Mouse (Mus musculus) limb, embryonic 13.5 days (tissue): ENCODE results near the gene Stat2. TPM values are rescaled to one million over a fixed set of nuclear protein-coding genes. Genes with fewer than 3 reads are reported as not detected.
A peak's percentile ranks its signal among the peaks of the same experiment; 100 is the strongest.
"Not testable (repeated sequence)": the region's sequence is repeated elsewhere in the genome, so short reads cannot be mapped to it uniquely, and the experiment has no call there.

Experiments used
- ATAC-seq: fragments of 200-750 bp; cut with Nextera tagmentation; 2 replicates; pipeline ENCODE4 v1.8.0; 2017; ENCODE audit warnings: low read depth, moderate number of reproducible peaks, moderate TSS enrichment; ENCODE audit not compliant: low FRiP score
- H3K27ac ChIP-seq: fragments of 300-500 bp; sonication (generic); 2 replicates; pipeline ENCODE4 v1.5.1; 2015; ENCODE audit warnings: inconsistent platforms, mild to moderate bottlenecking, moderate library complexity
- H3K27me3 ChIP-seq: fragments of 300-500 bp; sonication (generic); 2 replicates; pipeline ENCODE4 v1.6.1; 2015; ENCODE audit warnings: mild to moderate bottlenecking, inconsistent platforms
- H3K36me3 ChIP-seq: fragments of 300-500 bp; sonication (generic); 2 replicates; pipeline ENCODE4 v1.6.1; 2015; ENCODE audit warnings: inconsistent platforms, mild to moderate bottlenecking, moderate library complexity
- H3K4me1 ChIP-seq: fragments of 300-500 bp; sonication (generic); 2 replicates; pipeline ENCODE4 v1.6.1; 2015; ENCODE audit warnings: inconsistent platforms
- H3K4me2 ChIP-seq: fragments of 300-500 bp; sonication (generic); replicated peaks from 2 replicates; pipeline ENCODE4 v1.6.1; 2015; ENCODE audit warnings: inconsistent platforms, mild to moderate bottlenecking, moderate library complexity
- H3K4me3 ChIP-seq: fragments of 300-500 bp; sonication (generic); 2 replicates; pipeline ENCODE4 v1.5.1; 2015; ENCODE audit warnings: moderate library complexity, mild to moderate bottlenecking, inconsistent platforms
- H3K9ac ChIP-seq: fragments of 300-500 bp; sonication (generic); 2 replicates; pipeline ENCODE4 v1.6.1; 2015; ENCODE audit warnings: mild to moderate bottlenecking, inconsistent platforms
- H3K9me3 ChIP-seq: fragments of 300-500 bp; sonication (generic); 2 replicates; pipeline ENCODE4 v1.6.1; 2016; ENCODE audit warnings: inconsistent platforms
- WGBS: fragments of 180-500 bp; shearing (Covaris S2); methylation state at CpG from one replicate; pipeline ENCODE4 v1.1.7; 2015; 5-methylcytosine and 5-hydroxymethylcytosine counted together
- polyA plus RNA-seq: library from polyadenylated mRNA; unstranded; fragments of >200 nt; fragmentation: Nextera tagmentation; extraction: Ambion mirVana; gene quantifications from 2 replicates; pipeline ENCODE4 v1.2.1, GENCODE M21; 2015

Gene Stat2
- polyA plus RNA-seq, 1 experiment from 2014 or later = 16.6 TPM

- H3K9ac ChIP-seq, H3K4me2 ChIP-seq, H3K27ac ChIP-seq, H3K4me1 ChIP-seq, H3K36me3 ChIP-seq, ATAC-seq, H3K9me3 ChIP-seq, H3K27me3 ChIP-seq, H3K4me3 ChIP-seq: not testable (repeated sequence)
- whole genome bisulfite sequencing = 83% methylated on average over 7 of the region's 7 CpGs
These were observed 10.0 kb upstream of the Stat2 start for GRCm38 (mm10) chr10:128260376-128260775.

DNA sequence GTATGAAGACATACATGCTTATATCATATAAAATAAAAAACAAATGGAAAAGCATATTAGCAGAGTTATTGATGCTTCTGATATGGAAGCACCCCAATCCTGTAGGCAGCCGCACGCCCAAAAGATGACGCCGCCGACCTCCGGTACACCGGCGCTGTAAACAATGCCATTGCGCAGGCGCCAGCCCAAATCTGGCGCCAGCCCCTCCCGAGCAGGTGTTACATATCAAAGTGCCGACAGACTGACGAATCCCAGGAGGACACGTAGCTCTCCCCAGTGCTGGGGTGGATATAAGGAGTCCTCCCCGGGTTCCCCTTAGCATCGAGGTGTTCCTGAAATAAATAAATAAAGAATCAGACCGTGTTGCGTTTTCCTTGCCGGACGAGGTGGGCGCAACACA, 8.1 kb upstream of the Stat2 start:
- no peak overlapping the region for H3K4me3 ChIP-seq

DNA sequence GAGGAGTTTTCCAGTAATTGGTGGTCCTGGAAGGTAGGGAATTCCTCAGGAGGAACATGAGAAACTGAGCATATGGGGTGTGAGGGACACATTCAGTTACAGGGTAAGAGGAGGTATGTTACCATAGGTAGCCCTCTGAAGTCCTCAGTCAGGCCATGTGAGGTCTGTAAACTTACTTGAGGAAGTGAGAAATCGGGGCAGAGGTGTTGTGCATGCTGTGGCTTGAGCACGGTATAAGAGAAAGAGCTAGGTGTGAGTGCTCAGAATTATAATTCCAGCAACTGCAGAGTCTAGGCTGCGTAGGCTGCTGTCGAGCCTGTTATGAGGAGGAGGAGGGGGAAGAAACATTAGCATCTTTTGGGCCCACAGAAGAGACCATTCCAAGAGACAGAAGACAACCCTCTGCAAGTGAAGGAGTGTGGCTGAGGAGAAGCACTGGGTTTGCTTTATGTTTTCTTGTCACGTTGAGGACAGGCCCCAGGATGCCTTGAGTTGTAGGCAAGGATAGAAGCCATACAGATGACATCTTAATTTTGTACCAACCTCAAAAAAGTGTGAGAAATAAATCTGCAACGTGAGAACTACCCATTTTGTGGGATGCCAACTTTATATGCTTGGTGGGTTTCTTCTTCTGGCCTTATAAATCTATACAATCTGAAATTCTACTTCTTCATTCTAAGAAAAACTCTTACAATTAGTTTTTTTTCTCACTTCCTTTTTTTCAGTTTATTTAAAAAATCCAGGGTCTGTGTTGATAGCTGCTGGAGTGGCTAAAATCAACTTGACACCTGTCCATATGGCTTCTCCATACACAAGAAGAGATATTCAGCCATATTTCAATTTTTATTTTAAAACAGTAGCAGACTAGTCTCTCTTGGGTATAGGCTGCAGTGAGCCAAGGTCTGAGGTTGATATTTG, 6.7 kb upstream of the Stat2 start:
- no peaks in the 10 kb centered on the region for H3K9me3 ChIP-seq
- H3K4me3 ChIP-seq = no peak overlapping the region
- no peaks in the 10 kb centered on the region for H3K36me3 ChIP-seq
- ATAC-seq = no peak
- H3K4me2 ChIP-seq = no peak overlapping the region
- 81% methylated on average over 6 of the region's 6 CpGs for WGBS
- H3K9ac ChIP-seq = no peak overlapping the region
- H3K27ac ChIP-seq = no peak overlapping the region
- H3K4me1 ChIP-seq = no peaks in the 10 kb centered on the region
- H3K27me3 ChIP-seq = no peaks in the 10 kb centered on the region

More for the DNA sequence above, 8.1 kb upstream of the Stat2 start:
- no peak overlapping the region for H3K4me2 ChIP-seq
- WGBS = 82% methylated on average over 22 of the region's 22 CpGs
- H3K27ac ChIP-seq = no peak overlapping the region
- no peak overlapping the region for H3K9ac ChIP-seq
- H3K27me3 ChIP-seq = no peaks in the 10 kb centered on the region
- no peaks in the 10 kb centered on the region for H3K9me3 ChIP-seq
- no peak for ATAC-seq
- H3K36me3 ChIP-seq = no peaks in the 10 kb centered on the region
- H3K4me1 ChIP-seq = no peaks in the 10 kb centered on the region

- H3K9me3 ChIP-seq = no peaks in the 10 kb centered on the region
- WGBS = 70% methylated on average over 6 of the region's 6 CpGs
These were observed 2.0 kb upstream of the Stat2 start, which contains the start of gene Apof for GRCm38 (mm10) chr10:128268371-128268770. TSS of gene Apof (plus strand) at chr10:128268671.

GRCm38 (mm10) chr10:128269206-128269910, 1.0 kb upstream of the Stat2 start:
- WGBS = 87% methylated on average over 16 of the region's 16 CpGs
- no peak overlapping the region for H3K27ac ChIP-seq
- H3K4me3 ChIP-seq = peak overlapping the region; percentile 70; the same call in 1 of the 2 replicates
- no peaks in the 10 kb centered on the region for H3K27me3 ChIP-seq
- ATAC-seq = no peak
- peak overlapping the region; percentile 70 for H3K4me2 ChIP-seq
- H3K9ac ChIP-seq = no peak overlapping the region
- no peaks in the 10 kb centered on the region for H3K36me3 ChIP-seq
- no peaks in the 10 kb centered on the region for H3K9me3 ChIP-seq
- H3K4me1 ChIP-seq = no peaks in the 10 kb centered on the region; the same call in 1 of the 2 replicates

More at GRCm38 (mm10) chr10:128268371-128268770, 2.0 kb upstream of the Stat2 start, which contains the start of gene Apof:
- Histone ChIP-seq H3K27ac (no peak within 1 kb of the TSS), H3K4me1 (no peaks in the 10 kb centered on the region; the same call in 1 of the 2 replicates), H3K36me3 (no peaks in the 10 kb centered on the region), H3K9ac (no peak within 1 kb of the TSS), H3K27me3 (no peaks in the 10 kb centered on the region), H3K4me2 (no peak within 1 kb of the TSS), H3K4me3 (no peak within 1 kb of the TSS)
- no peak for ATAC-seq

- 44% methylated on average over 7 of the region's 7 CpGs for WGBS
- Histone ChIP-seq H3K4me3 (peak overlapping the region; percentile 70), H3K27me3 (no peaks in the 10 kb centered on the region), H3K4me2 (peak overlapping the region; percentile 70), H3K9ac (peak overlapping the region; percentile 74), H3K36me3 (no peaks in the 10 kb centered on the region), H3K4me1 (no peaks in the 10 kb centered on the region; the same call in 1 of the 2 replicates), H3K9me3 (no peaks in the 10 kb centered on the region), H3K27ac (0 out of 2 replicates have a peak overlapping the region, but pooled peaks have one; percentile 17)
- ATAC-seq = no peak
These were observed 507 bp downstream of the Stat2 start for GRCm38 (mm10) chr10:128270866-128271265.

DNA sequence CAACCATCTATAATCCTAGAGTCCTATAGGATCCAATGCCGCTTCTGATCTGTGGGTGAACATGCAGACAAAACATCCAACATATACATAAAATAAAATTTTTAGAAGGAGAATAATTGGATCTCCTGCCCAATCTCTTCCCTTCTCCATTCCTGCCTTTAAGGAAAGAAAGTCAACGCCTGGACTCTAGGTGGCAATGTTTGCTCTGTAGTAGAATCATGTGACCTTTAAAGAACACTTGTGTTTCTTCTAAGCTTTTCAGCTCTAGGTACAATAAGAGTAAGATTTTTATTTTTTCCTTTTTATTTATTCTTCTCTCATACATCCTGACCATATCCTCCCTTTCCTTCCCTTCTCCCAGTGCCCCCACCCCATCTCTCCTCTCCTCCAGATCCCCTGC, 1.5 kb downstream of the Stat2 start:
- 63% methylated on average over 2 of the region's 2 CpGs for WGBS
- Histone ChIP-seq H3K4me1 (no peaks in the 10 kb centered on the region; the same call in 1 of the 2 replicates), H3K4me2 (no peak overlapping the region), H3K9ac (no peak overlapping the region), H3K4me3 (no peak overlapping the region), H3K9me3 (no peaks in the 10 kb centered on the region), H3K36me3 (peaks cover 5% of the 10 kb centered on the region), H3K27ac (no peak overlapping the region), H3K27me3 (no peaks in the 10 kb centered on the region)
- ATAC-seq = no peak

DNA sequence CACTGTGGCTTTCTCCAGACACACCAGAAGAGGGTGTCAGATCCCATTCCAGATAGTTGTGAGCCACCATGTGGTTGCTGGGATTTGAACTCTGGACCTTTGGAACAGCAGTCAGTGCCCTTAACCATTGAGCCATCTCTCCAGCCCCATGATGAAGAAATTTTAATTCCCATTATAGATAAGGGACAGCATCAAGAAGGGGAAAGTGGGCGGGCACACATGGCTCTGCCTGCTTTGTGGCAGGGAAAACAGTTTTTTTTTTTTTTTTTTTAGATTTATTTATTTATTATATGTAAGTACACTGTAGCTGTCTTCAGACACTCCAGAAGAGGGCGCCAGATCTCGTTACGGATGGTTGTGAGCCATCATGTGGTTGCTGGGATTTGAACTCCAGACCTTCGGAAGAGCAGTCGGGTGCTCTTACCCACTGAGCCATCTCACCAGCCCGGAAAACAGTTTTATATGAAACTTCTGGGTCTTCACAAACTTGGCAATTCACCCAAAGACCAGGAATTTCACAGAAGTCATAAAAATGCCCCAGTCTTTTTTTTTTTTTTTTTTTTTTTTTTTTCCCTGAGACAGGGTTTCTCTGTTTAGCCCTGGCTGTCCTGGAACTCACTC, 2.6 kb downstream of the Stat2 start:
- not testable (repeated sequence) for H3K4me3 ChIP-seq, H3K36me3 ChIP-seq, H3K4me1 ChIP-seq, H3K27ac ChIP-seq, H3K9ac ChIP-seq, ATAC-seq, H3K9me3 ChIP-seq, H3K4me2 ChIP-seq, H3K27me3 ChIP-seq
- WGBS = 85% methylated on average over 5 of the region's 7 CpGs

GRCm38 (mm10) chr10:128275374-128275773, 5.0 kb downstream of the Stat2 start:
- H3K4me1 ChIP-seq = not testable (repeated sequence)
- WGBS = 96% methylated on average over 1 of the region's 1 CpGs

DNA sequence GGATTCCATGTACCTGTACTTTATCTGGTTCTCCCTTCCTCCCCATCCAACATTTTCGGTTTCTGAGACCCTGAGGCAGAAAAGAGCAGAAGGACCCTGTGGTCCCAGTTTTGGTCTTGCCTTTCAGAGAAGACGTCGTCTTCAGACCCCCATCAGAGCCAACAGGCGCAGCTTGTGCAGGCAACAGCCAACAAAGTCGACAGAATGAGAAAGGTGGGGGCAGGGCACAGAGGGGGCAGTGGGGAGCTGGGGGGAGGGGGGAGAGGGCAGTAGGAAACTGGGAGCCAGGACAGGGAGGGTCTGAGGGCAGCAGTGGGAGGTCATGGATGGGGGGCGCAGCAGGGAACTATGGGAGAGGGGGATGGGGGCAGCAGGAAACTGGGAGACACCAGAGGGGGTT, 7.8 kb downstream of the Stat2 start:
- H3K4me3 ChIP-seq = no peak overlapping the region
- no peak overlapping the region for H3K9ac ChIP-seq
- WGBS = 60% methylated on average over 6 of the region's 6 CpGs
- peaks cover 45% of the 10 kb centered on the region for H3K36me3 ChIP-seq
- H3K4me1 ChIP-seq = no peaks in the 10 kb centered on the region
- no peak for ATAC-seq
- no peak overlapping the region for H3K27ac ChIP-seq
- H3K9me3 ChIP-seq = no peaks in the 10 kb centered on the region
- H3K27me3 ChIP-seq = no peaks in the 10 kb centered on the region
- H3K4me2 ChIP-seq = no peak overlapping the region

More at GRCm38 (mm10) chr10:128275374-128275773, 5.0 kb downstream of the Stat2 start:
- peaks cover 21% of the 10 kb centered on the region for H3K36me3 ChIP-seq
- not testable (repeated sequence) for H3K27ac ChIP-seq, H3K9ac ChIP-seq, H3K27me3 ChIP-seq, H3K4me3 ChIP-seq, ATAC-seq, H3K9me3 ChIP-seq, H3K4me2 ChIP-seq

DNA sequence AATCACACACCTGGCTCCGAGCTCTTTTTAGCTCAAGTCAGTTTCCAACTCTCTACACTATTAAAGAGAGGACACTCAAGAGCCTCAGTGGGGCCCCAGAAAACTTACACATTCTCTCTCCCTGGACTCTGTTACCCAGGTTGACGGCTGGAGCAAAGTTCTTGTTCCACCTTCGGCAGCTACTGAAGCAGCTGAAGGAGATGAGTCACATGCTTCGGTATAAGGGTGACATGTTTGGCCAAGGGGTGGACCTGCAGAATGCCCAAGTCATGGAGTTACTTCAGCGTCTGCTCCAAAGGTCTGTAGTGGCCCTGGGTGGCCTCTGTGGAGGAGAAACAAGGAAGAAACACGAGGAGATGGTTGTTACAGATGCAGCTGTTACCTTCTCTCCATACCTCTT, 10.6 kb downstream of the Stat2 start:
- Histone ChIP-seq H3K36me3 (peaks cover 67% of the 10 kb centered on the region), H3K4me3 (no peak overlapping the region), H3K9ac (no peak overlapping the region), H3K4me1 (no peaks in the 10 kb centered on the region), H3K4me2 (no peak overlapping the region), H3K27me3 (no peaks in the 10 kb centered on the region), H3K9me3 (no peaks in the 10 kb centered on the region), H3K27ac (no peak overlapping the region)
- WGBS = 89% methylated on average over 6 of the region's 6 CpGs
- ATAC-seq = no peak

DNA sequence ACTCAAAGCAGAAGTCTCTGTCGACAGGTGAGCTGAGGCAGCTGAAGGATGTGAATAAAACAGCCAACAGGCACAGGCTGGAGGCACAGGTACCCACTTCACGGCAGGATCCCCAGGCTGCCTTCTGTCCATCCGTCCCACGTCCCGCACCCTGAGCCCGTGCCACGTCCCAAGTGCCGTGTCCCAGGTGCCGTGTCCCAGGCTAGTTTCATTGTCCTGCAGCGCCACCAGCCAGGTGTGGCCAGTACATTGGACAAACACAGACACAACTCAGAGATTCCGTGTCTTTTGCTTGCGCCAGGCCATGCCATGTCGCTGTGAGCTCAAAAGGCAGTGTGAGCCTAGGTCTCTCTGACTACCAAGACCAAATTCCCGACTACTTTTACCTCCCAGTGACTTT, 11.3 kb downstream of the Stat2 start:
- Histone ChIP-seq H3K36me3 (peaks cover 70% of the 10 kb centered on the region), H3K9me3 (no peaks in the 10 kb centered on the region), H3K27ac (no peak overlapping the region), H3K9ac (no peak overlapping the region), H3K4me1 (no peaks in the 10 kb centered on the region), H3K4me2 (no peak overlapping the region), H3K27me3 (no peaks in the 10 kb centered on the region), H3K4me3 (no peak overlapping the region)
- WGBS = 91% methylated on average over 14 of the region's 14 CpGs
- ATAC-seq = no peak
